Mouse (Mus musculus) forebrain, embryonic 13.5 days (tissue): Measurements from ENCODE around the gene Bhlhe23. TPM values are rescaled to one million over a fixed set of nuclear protein-coding genes. Genes with fewer than 3 reads are reported as not detected.

Experiments used
- ATAC-seq: fragments of 200-750 bp; cut with Nextera tagmentation; 2 replicates; pipeline ENCODE4 v1.8.0; 2017
- H3K27ac ChIP-seq: fragments of 300-500 bp; sonication (generic); 2 replicates; pipeline ENCODE4 v1.5.1; 2015; ENCODE audit warnings: inconsistent platforms, mild to moderate bottlenecking, moderate library complexity
- H3K27me3 ChIP-seq: fragments of 300-500 bp; sonication (generic); 2 replicates; pipeline ENCODE4 v1.6.1; 2015; ENCODE audit warnings: mild to moderate bottlenecking, inconsistent platforms
- H3K36me3 ChIP-seq: fragments of 300-500 bp; sonication (generic); 2 replicates; pipeline ENCODE4 v1.6.1; 2015; ENCODE audit warnings: mild to moderate bottlenecking, inconsistent platforms; ENCODE audit not compliant: poor library complexity, severe bottlenecking
- H3K4me1 ChIP-seq: fragments of 300-500 bp; sonication (generic); 2 replicates; pipeline ENCODE4 v1.6.1; 2015; ENCODE audit warnings: inconsistent platforms
- H3K4me2 ChIP-seq: fragments of 300-500 bp; sonication (generic); 2 replicates; pipeline ENCODE4 v1.6.1; 2015; ENCODE audit warnings: inconsistent platforms, mild to moderate bottlenecking, moderate library complexity
- H3K4me3 ChIP-seq: fragments of 300-500 bp; sonication (generic); 2 replicates; pipeline ENCODE4 v1.5.1; 2015; ENCODE audit warnings: mild to moderate bottlenecking, inconsistent platforms
- H3K9ac ChIP-seq: fragments of 300-500 bp; sonication (generic); 2 replicates; pipeline ENCODE4 v1.6.1; 2015; ENCODE audit warnings: mild to moderate bottlenecking, inconsistent platforms
- H3K9me3 ChIP-seq: fragments of 300-500 bp; sonication (generic); replicated peaks from 2 replicates; pipeline ENCODE4 v1.6.1; 2016; ENCODE audit warnings: inconsistent platforms
- WGBS: fragments of 180-500 bp; shearing (Covaris S2); methylation state at CpG from one replicate; pipeline ENCODE4 v1.1.7; 2015; 5-methylcytosine and 5-hydroxymethylcytosine counted together
- polyA plus RNA-seq: library from polyadenylated mRNA; unstranded; fragments of >200 nt; fragmentation: Nextera tagmentation; extraction: Ambion mirVana; gene quantifications from 2 replicates; pipeline ENCODE4 v1.2.1, GENCODE M21; 2015

Bhlhe23 gene
- polyA plus RNA-seq, 1 experiment from 2014 or later, result 0.40 TPM

GRCm38 (mm10) chr2:180764986-180765385 lies 11.7 kb downstream of the Bhlhe23 start:
- Histone ChIP-seq H3K9me3 (no peaks in the 10 kb centered on the region), H3K27me3 (peaks cover 21% of the 10 kb centered on the region; the same call in 1 of the 2 replicates), H3K4me1 (no peaks in the 10 kb centered on the region), H3K4me2 (no peak overlapping the region), H3K4me3 (no peak overlapping the region), H3K9ac (0 out of 2 replicates have a peak overlapping the region, but pooled peaks have one; percentile 8), H3K27ac (no peak overlapping the region), H3K36me3 (no peaks in the 10 kb centered on the region)
- no peak for ATAC-seq
- WGBS, result 65% methylated on average over 11 of the region's 11 CpGs

DNA sequence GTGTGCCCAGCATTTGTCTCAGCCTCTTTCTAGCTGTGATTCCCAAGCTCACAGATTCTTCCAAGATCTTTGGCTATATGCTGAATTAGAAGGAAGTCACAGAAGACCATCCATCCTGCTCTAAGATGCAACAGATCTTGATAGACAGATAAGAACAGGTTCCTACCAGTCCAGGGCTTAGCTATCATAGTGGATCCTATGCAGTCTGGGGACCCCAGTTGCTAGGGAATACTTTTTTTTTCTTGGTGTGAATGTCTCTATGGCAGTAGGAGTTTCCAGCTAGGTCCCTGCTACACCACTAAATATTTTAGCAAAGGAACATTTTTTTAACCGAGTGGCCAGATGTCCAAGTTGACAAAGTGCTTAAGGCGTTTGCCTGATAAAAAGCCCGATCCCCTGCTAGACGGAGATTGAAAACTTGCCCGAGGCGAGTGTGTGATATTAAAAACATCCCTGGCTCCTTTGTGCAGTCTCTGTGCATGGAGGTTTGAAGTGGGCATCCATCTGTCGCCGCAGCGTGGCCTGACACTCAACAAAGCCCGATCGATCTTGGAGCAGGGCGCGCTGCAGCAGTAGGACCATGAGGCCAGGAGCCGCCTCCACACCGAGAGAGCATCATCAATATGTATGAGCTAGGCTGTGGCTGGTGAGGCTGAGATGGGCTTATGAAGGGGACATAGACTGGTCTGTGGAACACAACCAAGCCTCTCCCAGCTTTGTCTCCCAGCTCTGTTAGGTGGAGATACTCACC lies 18.0 kb downstream of the Bhlhe23 start:
- Histone ChIP-seq H3K27me3 (peaks cover 52% of the 10 kb centered on the region), H3K4me3 (no peak overlapping the region), H3K27ac (peak overlapping the region; percentile 61), H3K36me3 (no peaks in the 10 kb centered on the region), H3K4me1 (peaks cover 16% of the 10 kb centered on the region; the same call in 1 of the 2 replicates), H3K9ac (no peak overlapping the region), H3K4me2 (no peak overlapping the region), H3K9me3 (no peaks in the 10 kb centered on the region)
- 42% methylated on average over 15 of the region's 15 CpGs for WGBS
- ATAC-seq, result peak; percentile 71

- WGBS, result 26% methylated on average over 2 of the region's 2 CpGs
- no peaks in the 10 kb centered on the region for H3K9me3 ChIP-seq
- no peak overlapping the region for H3K4me2 ChIP-seq
- H3K27ac ChIP-seq, result no peak overlapping the region
- peaks cover 56% of the 10 kb centered on the region for H3K27me3 ChIP-seq
- ATAC-seq, result no peak
- H3K9ac ChIP-seq, result no peak overlapping the region
- no peak overlapping the region for H3K4me3 ChIP-seq
- peaks cover 16% of the 10 kb centered on the region; the same call in 1 of the 2 replicates for H3K4me1 ChIP-seq
- H3K36me3 ChIP-seq, result no peaks in the 10 kb centered on the region
These were observed 19.9 kb downstream of the Bhlhe23 start for GRCm38 (mm10) chr2:180756786-180757185.

- Histone ChIP-seq H3K9me3 (no peaks in the 10 kb centered on the region), H3K9ac (no peak overlapping the region), H3K4me3 (no peak overlapping the region), H3K36me3 (no peaks in the 10 kb centered on the region), H3K27ac (no peak overlapping the region), H3K27me3 (peaks cover 49% of the 10 kb centered on the region), H3K4me2 (no peak overlapping the region), H3K4me1 (peaks cover 16% of the 10 kb centered on the region; the same call in 1 of the 2 replicates)
- WGBS, result 5% methylated on average over 8 of the region's 8 CpGs
- no peak for ATAC-seq
These were observed 20.8 kb downstream of the Bhlhe23 start for GRCm38 (mm10) chr2:180755896-180756295.

GRCm38 (mm10) chr2:180754976-180755688 lies 21.6 kb downstream of the Bhlhe23 start:
- Histone ChIP-seq H3K4me2 (no peak overlapping the region), H3K9me3 (no peaks in the 10 kb centered on the region), H3K9ac (no peak overlapping the region), H3K36me3 (no peaks in the 10 kb centered on the region), H3K27me3 (peaks cover 47% of the 10 kb centered on the region), H3K4me1 (peaks cover 16% of the 10 kb centered on the region; the same call in 1 of the 2 replicates), H3K27ac (no peak overlapping the region), H3K4me3 (no peak overlapping the region)
- ATAC-seq, result no peak
- WGBS, result 54% methylated on average over 5 of the region's 5 CpGs

GRCm38 (mm10) chr2:180748904-180749303 lies 27.8 kb downstream of the Bhlhe23 start:
- no peaks in the 10 kb centered on the region for H3K36me3 ChIP-seq

DNA sequence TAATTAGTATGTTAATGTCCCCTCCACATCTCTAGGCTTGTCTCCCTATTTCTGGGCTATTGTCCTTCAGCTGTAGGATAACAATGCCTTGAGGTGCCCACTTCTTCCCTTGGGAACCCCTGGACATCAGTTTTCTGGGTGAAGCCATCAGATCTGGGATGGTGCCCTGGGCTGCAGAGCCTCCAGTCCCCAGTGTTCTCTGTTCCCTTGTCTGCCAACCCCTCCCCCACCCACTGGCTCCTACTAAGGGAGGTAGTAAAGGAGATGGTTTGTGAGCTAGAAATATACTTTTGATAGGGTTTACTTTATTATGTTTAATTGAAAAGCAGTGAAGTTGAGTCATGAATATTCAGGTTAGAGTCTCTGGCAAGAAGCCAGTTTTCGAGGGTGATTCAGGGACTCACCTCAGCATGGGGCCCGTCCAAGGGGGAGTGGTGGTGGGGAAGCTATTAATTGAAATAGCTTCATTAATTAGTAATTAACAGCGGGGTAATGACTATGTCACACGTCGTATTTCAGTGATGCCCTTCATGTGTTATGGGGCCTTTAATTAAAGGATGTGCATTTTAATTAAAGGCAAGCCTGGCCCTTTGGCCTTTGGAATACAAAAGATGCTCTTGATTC lies 30.0 kb downstream of the Bhlhe23 start:
- H3K36me3 ChIP-seq, result no peaks in the 10 kb centered on the region
- no peak overlapping the region for H3K9ac ChIP-seq
- H3K4me2 ChIP-seq, result no peak overlapping the region
- H3K4me3 ChIP-seq, result no peak overlapping the region
- H3K4me1 ChIP-seq, result peaks cover 11% of the 10 kb centered on the region
- no peak for ATAC-seq
- peaks cover 19% of the 10 kb centered on the region for H3K27me3 ChIP-seq
- no peak overlapping the region for H3K27ac ChIP-seq
- WGBS, result 11% methylated on average over 5 of the region's 5 CpGs
- H3K9me3 ChIP-seq, result no peaks in the 10 kb centered on the region

More at GRCm38 (mm10) chr2:180748904-180749303, 27.8 kb downstream of the Bhlhe23 start:
- Histone ChIP-seq H3K27me3 (peaks cover 33% of the 10 kb centered on the region), H3K9ac (no peak overlapping the region), H3K27ac (no peak overlapping the region), H3K4me3 (no peak overlapping the region), H3K4me1 (peaks cover 11% of the 10 kb centered on the region), H3K4me2 (no peak overlapping the region), H3K9me3 (no peaks in the 10 kb centered on the region)
- ATAC-seq, result no peak
- 66% methylated on average over 5 of the region's 5 CpGs for WGBS

DNA sequence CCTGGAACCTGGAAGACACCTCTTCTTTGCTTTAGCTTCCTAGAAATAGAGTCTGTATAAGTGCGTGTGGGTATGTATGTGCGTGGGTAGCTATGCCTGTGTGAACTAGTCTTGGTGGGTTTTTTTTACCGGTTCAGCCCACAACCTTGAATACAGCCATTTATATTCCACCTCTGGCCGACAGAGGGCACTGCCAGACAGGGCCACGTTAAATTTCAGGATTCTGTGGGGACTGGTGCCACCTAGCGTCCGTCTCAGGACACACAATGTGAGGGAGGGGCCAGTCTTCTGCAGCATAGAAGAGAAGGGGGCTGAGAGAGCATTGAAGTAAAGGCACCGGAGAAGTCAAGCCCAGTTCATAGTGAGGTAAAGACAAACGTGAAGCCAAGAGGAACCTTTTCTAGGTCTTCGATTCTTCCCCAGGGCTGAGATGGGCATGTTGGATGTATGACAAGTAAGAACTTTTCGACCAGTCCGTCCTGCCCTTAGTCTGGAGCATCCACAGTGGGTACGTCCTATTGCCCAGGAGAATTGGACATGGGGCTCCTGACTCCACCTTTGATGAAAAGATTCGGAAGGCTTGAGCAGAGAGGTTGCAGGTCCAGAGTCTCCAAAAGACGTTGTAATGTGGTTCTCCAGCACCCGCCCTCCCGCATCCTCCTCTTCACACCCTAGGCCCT lies 31.3 kb downstream of the Bhlhe23 start:
- Histone ChIP-seq H3K27me3 (peaks cover 21% of the 10 kb centered on the region), H3K36me3 (no peaks in the 10 kb centered on the region), H3K4me1 (peaks cover 11% of the 10 kb centered on the region), H3K27ac (no peak overlapping the region), H3K4me2 (no peak overlapping the region), H3K9ac (no peak overlapping the region), H3K4me3 (no peak overlapping the region), H3K9me3 (no peaks in the 10 kb centered on the region)
- WGBS, result 36% methylated on average over 17 of the region's 17 CpGs
- peak; percentile 70 for ATAC-seq

DNA sequence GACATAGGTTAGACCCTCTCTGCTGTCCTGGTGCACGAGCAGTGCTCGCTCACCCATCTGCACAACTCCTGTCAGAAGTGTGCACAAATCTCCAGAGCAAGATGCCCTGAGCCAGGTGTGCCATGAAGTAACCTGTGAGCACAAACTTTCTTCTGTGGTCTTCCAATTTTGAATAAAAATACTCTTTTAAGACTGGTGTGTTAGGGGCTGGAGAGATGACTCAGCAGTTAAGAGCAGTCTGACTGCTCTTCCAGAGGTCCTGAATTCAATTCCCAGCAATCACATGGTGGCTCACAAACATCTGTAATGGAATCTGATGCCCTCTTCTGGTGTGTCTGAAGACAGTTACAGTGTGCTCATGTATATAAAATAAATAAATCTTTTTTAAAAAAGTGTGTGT lies 33.4 kb downstream of the Bhlhe23 start:
- Histone ChIP-seq H3K9ac (no peak overlapping the region), H3K4me2 (no peak overlapping the region), H3K36me3 (no peaks in the 10 kb centered on the region), H3K4me1 (peaks cover 11% of the 10 kb centered on the region), H3K4me3 (no peak overlapping the region), H3K9me3 (no peaks in the 10 kb centered on the region), H3K27ac (no peak overlapping the region), H3K27me3 (peaks cover 7% of the 10 kb centered on the region; the same call in 1 of the 2 replicates)
- ATAC-seq, result no peak
- 97% methylated on average over 2 of the region's 2 CpGs for WGBS

DNA sequence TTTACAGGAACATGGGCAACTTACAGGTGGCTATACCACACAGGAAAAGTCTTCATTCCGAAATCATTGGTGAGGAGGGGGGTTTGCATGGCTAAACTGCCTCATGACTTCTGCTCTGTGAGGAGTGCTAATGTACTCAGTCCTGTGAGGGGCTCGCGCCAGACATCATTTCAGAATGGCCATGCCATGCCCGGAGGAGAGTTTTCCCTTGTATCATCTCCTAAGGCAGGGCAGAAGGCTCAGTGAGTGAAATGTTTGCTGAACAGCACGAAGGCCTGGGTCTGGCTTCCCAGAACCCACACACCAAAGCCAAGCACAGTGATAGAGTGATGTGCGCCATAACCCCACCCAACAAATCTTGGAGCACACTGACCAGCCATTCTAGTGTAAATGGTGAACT lies 33.9 kb downstream of the Bhlhe23 start:
- Histone ChIP-seq H3K4me3 (no peak overlapping the region), H3K4me2 (no peak overlapping the region), H3K27me3 (peaks cover 4% of the 10 kb centered on the region; the same call in 1 of the 2 replicates), H3K27ac (no peak overlapping the region), H3K36me3 (no peaks in the 10 kb centered on the region), H3K9ac (no peak overlapping the region), H3K9me3 (no peaks in the 10 kb centered on the region), H3K4me1 (peaks cover 11% of the 10 kb centered on the region)
- WGBS, result 81% methylated on average over 6 of the region's 6 CpGs
- no peak for ATAC-seq

GRCm38 (mm10) chr2:180741421-180741820 lies 35.3 kb downstream of the Bhlhe23 start:
- H3K27ac ChIP-seq, result no peak overlapping the region
- peaks cover 4% of the 10 kb centered on the region; the same call in 1 of the 2 replicates for H3K4me1 ChIP-seq
- no peak for ATAC-seq
- peaks cover 4% of the 10 kb centered on the region; the same call in 1 of the 2 replicates for H3K27me3 ChIP-seq
- H3K9ac ChIP-seq, result no peak overlapping the region
- 85% methylated on average over 7 of the region's 7 CpGs for WGBS
- no peak overlapping the region for H3K4me2 ChIP-seq
- no peak overlapping the region for H3K4me3 ChIP-seq
- H3K36me3 ChIP-seq, result no peaks in the 10 kb centered on the region
- H3K9me3 ChIP-seq, result no peaks in the 10 kb centered on the region
